Mouse (Mus musculus): Measurements from ENCODE around the gene 4930449I24Rik.
"Not testable (repeated sequence)": the region's sequence is repeated elsewhere in the genome, so short reads cannot be mapped to it uniquely, and the experiment has no call there.

Gene 4930449I24Rik

GRCm38 (mm10) chr5:146502099-146502498 lies at the start of gene 4930449I24Rik:
4930449I24Rik (plus strand) TSS chr5:146502399.
- not testable (repeated sequence) for DNase-seq (ENCODE audit: extremely low spot score)

GRCm38 (mm10) chr5:146453556-146453955 lies 48.6 kb upstream of the 4930449I24Rik start:
- no peak for DNase-seq (ENCODE audit: extremely low spot score)

- no peak for DNase-seq (ENCODE audit: extremely low spot score)
Measured at GRCm38 (mm10) chr5:146461612-146462011, 40.6 kb upstream of the 4930449I24Rik start.

GRCm38 (mm10) chr5:146466663-146467062 lies 35.5 kb upstream of the 4930449I24Rik start:
- DNase-seq (ENCODE audit: extremely low spot score) = no peak

DNA sequence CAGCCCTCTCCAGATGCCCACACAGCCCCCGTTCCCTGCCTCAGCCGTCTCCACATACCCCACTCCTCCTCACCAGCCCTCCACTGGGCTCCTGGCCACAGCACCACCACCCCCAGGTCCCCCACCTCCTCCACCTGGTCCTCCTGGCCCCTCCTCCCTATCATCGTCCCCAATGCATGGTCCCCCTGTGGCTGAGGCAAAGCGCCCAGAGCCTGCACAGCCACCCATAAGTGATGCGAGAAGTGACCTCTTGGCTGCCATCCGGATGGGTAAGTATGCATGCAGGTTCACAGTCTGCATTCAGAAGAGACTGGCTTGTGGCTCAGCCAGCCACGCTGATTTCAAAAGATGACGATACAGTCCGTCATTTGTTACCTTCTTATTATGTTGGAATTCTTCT lies 33.9 kb upstream of the 4930449I24Rik start:
- DNase-seq (ENCODE audit: extremely low spot score) = no peak

GRCm38 (mm10) chr5:146470821-146471220 lies 31.4 kb upstream of the 4930449I24Rik start:
- DNase-seq (ENCODE audit: extremely low spot score) = no peak

DNA sequence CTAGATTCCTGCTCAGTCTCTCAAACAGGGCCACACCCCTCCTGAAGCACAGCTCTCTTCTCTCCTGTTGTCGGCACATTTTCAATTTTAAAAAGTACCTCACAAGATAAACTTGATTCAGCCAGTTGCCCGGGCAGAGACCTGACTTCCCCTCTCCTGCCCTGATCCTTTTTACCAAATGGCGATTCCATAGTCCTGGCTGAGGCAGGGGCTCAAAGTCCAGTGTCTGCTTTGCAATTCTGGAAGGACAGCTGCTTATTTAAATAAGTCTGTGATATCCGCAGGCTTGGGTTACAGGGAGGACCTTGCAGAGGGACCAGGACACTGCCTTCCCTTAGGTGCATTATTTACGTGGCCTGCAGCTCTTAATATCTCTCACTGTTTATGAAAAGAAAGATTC lies 30.9 kb upstream of the 4930449I24Rik start:
- no peak for DNase-seq (ENCODE audit: extremely low spot score)

GRCm38 (mm10) chr5:146471821-146472220 lies 30.4 kb upstream of the 4930449I24Rik start:
- DNase-seq (ENCODE audit: extremely low spot score) = no peak

- not testable (repeated sequence) for DNase-seq (ENCODE audit: extremely low spot score)
Measured at GRCm38 (mm10) chr5:146479564-146479963, 22.6 kb upstream of the 4930449I24Rik start.

DNA sequence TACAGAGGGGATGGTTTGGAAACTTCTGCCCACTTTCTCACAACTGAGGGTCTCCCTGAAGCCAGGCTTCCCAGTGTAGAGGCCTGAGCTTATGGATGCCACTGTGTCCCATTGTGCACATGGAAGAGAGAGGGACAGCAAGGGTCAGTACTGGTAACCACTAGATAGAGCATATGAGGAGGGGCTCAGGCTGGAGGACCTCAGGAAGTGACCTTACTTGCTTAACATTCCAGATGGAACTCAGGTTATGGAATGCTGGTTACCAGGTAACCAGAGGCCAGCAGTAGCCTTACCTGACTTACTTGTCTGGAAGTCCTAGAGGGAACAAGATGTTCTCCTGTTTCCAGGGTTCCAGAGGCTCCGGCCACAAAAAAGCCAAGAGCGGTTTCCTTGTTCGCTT lies 20.5 kb upstream of the 4930449I24Rik start, which contains the start of gene Gm6408:
Gm6408 (plus strand) TSS at position 301 of the 400 bp plus-strand sequence.
- not testable (repeated sequence) for DNase-seq (ENCODE audit: extremely low spot score)

- not testable (repeated sequence) for DNase-seq (ENCODE audit: extremely low spot score)
Measured at GRCm38 (mm10) chr5:146488959-146489358, 13.2 kb upstream of the 4930449I24Rik start.

GRCm38 (mm10) chr5:146491063-146491462 lies 11.1 kb upstream of the 4930449I24Rik start, which contains the start of gene Gm6370:
Gm6370 (plus strand) TSS chr5:146491363.
- not testable (repeated sequence) for DNase-seq (ENCODE audit: extremely low spot score)

- DNase-seq (ENCODE audit: extremely low spot score) = not testable (repeated sequence)
Measured at GRCm38 (mm10) chr5:146513823-146514222, 11.6 kb downstream of the 4930449I24Rik start, which contains the start of gene Gm3402. Gm3402 (plus strand) TSS chr5:146514123.

- not testable (repeated sequence) for DNase-seq (ENCODE audit: extremely low spot score)
Measured at GRCm38 (mm10) chr5:146525501-146525900, 23.3 kb downstream of the 4930449I24Rik start, which contains the start of gene Gm3404. Gm3404 (plus strand) TSS chr5:146525801.

DNA sequence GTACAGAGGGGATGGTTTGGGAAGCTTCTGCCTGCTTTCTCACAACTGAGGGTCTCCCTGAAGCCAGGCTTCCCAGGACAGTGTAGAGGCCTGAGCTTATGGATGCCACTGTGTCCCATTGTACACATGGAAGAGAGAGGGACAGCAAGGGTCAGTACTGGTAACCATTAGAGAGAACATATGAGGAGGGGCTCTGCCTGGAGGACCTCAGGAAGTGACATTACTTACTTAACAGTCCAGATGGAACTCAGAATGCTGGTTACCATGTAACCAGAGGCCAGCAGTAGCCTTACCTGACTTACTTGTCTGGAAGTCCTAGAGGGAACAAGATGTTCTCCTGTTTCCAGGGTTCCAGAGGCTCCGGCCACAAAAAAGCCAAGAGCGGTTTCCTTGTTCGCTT lies 35.1 kb downstream of the 4930449I24Rik start, which contains the start of gene Gm3409:
Gm3409 (plus strand) TSS at position 301 of the 400 bp plus-strand sequence.
- not testable (repeated sequence) for DNase-seq (ENCODE audit: extremely low spot score)

All from embryo, embryonic 9.5 days (tissue).